Mouse (Mus musculus) midbrain, embryonic 16.5 days (tissue): Measurements from ENCODE around the gene Cntnap5a. TPM values are rescaled to one million over a fixed set of nuclear protein-coding genes. Genes with fewer than 3 reads are reported as not detected.

Experiments
- ATAC-seq: fragments of 200-750 bp; cut with Nextera tagmentation; 2 replicates; pipeline ENCODE4 v1.8.0; 2017; ENCODE audit warnings: moderate TSS enrichment
- H3K27ac ChIP-seq: fragments of 300-500 bp; sonication (generic); 2 replicates; pipeline ENCODE4 v1.5.1; 2014; ENCODE audit warnings: mild to moderate bottlenecking, low read length, mixed read lengths
- H3K27me3 ChIP-seq: fragments of 300-500 bp; sonication (generic); 2 replicates; pipeline ENCODE4 v1.6.1; 2014; ENCODE audit warnings: low read depth, low read length, mixed read lengths; ENCODE audit not compliant: control insufficient read depth, insufficient read depth
- H3K36me3 ChIP-seq: fragments of 300-500 bp; sonication (generic); 2 replicates; pipeline ENCODE4 v1.6.1; 2014; ENCODE audit warnings: mild to moderate bottlenecking, low read length, moderate library complexity, mixed read lengths; ENCODE audit not compliant: control insufficient read depth, insufficient read depth
- H3K4me1 ChIP-seq: fragments of 300-500 bp; sonication (generic); 2 replicates; pipeline ENCODE4 v1.6.1; 2014; ENCODE audit warnings: mild to moderate bottlenecking, low read length, mixed read lengths; ENCODE audit not compliant: control insufficient read depth, insufficient read depth
- H3K4me2 ChIP-seq: fragments of 300-500 bp; sonication (generic); 2 replicates; pipeline ENCODE4 v1.6.1; 2014; ENCODE audit warnings: mild to moderate bottlenecking, low read length, mixed read lengths
- H3K4me3 ChIP-seq: fragments of 300-500 bp; sonication (generic); 2 replicates; pipeline ENCODE4 v1.5.1; 2014; ENCODE audit warnings: low read depth, mild to moderate bottlenecking, low read length, moderate library complexity, mixed read lengths
- H3K9ac ChIP-seq: fragments of 300-500 bp; sonication (generic); 2 replicates; pipeline ENCODE4 v1.6.1; 2014; ENCODE audit warnings: low read depth, low read length, mixed read lengths
- H3K9me3 ChIP-seq: fragments of 300-500 bp; sonication (generic); replicated peaks from 2 replicates; pipeline ENCODE4 v1.6.1; 2014; ENCODE audit warnings: mild to moderate bottlenecking, low read length, mixed read lengths; ENCODE audit not compliant: control insufficient read depth, poor library complexity, severe bottlenecking
- WGBS: fragments of 180-500 bp; shearing (Covaris S2); extraction: QIAGEN DNeasy Blood & Tissue Kit; methylation state at CpG from one replicate; pipeline ENCODE4 v1.1.7; 2014; 5-methylcytosine and 5-hydroxymethylcytosine counted together
- polyA plus RNA-seq: library from polyadenylated mRNA; unstranded; fragments of >200 nt; fragmentation: Nextera tagmentation; extraction: Ambion mirVana; gene quantifications from 2 replicates; pipeline ENCODE4 v1.2.1, GENCODE M21; 2015

Gene Cntnap5a
- polyA plus RNA-seq, 1 experiment from 2014 or later = 2.5 TPM

DNA sequence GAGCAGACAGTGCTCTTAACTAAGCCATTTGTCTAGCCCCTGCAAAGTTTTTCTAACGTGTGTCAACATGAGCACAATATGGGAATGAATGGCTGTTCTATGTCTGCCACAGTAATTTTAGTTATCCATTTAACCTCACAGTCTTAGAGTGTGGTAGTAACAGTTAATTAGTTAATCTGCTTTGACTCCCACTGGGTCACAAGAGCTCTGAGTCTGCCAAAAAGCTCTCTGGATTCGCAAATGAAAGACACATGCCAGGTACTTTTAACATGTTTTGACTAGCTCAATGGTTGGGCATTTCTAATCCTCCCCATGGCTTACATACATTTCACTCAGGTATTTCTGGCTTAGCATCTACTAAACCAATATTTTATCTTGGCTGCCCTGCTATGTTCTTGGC is 163.0 kb downstream of the Cntnap5a start:
- Histone ChIP-seq H3K9me3 (no peaks in the 10 kb centered on the region), H3K36me3 (no peaks in the 10 kb centered on the region), H3K4me1 (no peaks in the 10 kb centered on the region), H3K9ac (no peak overlapping the region), H3K4me2 (no peak overlapping the region), H3K4me3 (no peak overlapping the region), H3K27me3 (no peaks in the 10 kb centered on the region), H3K27ac (no peak overlapping the region)
- WGBS = 31% methylated on average over 2 of the region's 2 CpGs
- no peak for ATAC-seq

- H3K36me3 ChIP-seq = no peaks in the 10 kb centered on the region
- H3K9ac ChIP-seq = no peak overlapping the region
- no peaks in the 10 kb centered on the region for H3K9me3 ChIP-seq
- H3K4me3 ChIP-seq = no peak overlapping the region
- no peaks in the 10 kb centered on the region for H3K4me1 ChIP-seq
- ATAC-seq = no peak
- H3K27me3 ChIP-seq = no peaks in the 10 kb centered on the region
- H3K4me2 ChIP-seq = no peak overlapping the region
- H3K27ac ChIP-seq = no peak overlapping the region
Measured at GRCm38 (mm10) chr1:115852206-115852605, 167.7 kb downstream of the Cntnap5a start.

DNA sequence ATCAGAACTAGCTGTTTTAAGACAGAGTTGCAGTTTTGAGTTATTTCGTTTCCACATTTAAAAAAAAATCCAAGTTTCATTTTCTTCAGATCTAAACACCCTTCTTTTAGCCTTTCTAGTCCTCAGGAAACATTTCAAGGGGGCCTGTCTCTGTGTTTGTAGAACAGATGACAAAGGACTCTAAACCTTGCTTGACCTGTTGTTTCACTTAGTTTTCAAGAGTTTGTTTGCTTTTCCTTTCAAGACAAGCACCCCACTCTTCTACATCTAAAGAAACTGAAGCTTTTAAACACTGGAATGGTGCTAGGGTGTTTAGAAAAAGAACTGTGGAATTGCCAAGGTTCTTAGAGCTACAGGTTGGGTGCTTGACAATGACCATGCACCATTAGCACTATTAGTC is 233.8 kb downstream of the Cntnap5a start:
- no peak overlapping the region for H3K9ac ChIP-seq
- ATAC-seq = no peak
- no peaks in the 10 kb centered on the region for H3K27me3 ChIP-seq
- H3K9me3 ChIP-seq = no peaks in the 10 kb centered on the region; the same call in 1 of the 2 replicates
- no peak overlapping the region for H3K27ac ChIP-seq
- H3K4me1 ChIP-seq = no peaks in the 10 kb centered on the region
- H3K4me2 ChIP-seq = no peak overlapping the region
- 82% methylated on average over 1 of the region's 1 CpGs for WGBS
- H3K4me3 ChIP-seq = no peak overlapping the region
- H3K36me3 ChIP-seq = 0 out of 2 replicates have a peak, but pooled peaks cover 3% of the 10 kb centered on the region

DNA sequence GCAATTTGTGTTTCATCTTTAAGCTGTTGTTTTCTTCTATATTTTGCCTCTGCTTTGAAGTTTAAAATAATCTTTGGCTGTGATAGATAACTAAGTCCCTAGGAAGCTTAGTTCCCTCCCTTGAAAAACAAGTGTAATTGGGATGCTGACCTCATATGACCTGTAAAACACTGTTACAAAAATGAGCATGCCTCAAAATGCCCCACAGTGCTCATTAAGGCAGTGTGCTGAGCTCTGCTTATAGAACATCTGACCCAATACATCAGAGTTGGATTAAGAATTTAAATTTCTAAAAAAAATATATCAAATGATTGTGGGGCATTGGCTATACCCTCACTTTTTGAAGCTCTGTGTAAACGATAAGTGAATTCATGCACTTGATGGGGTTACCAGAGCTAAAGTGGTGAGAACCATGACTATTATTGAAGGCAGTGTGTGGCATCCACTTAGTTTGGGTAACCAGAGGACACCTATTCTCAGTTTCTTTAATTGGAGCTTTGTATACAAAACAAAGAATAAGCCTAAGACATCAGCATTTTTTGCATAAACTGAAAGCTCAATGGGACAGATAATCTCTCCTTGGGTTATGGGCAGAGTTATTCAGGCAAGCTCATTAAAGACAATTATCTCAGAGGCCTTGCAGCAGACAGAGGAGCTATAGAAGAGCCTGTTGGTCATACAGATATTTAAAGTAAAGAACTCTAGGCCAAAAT is 241.6 kb downstream of the Cntnap5a start:
- Histone ChIP-seq H3K4me3 (no peak overlapping the region), H3K9ac (no peak overlapping the region), H3K4me1 (peaks cover 2% of the 10 kb centered on the region; the same call in 1 of the 2 replicates), H3K27ac (no peak overlapping the region), H3K36me3 (no peaks in the 10 kb centered on the region), H3K27me3 (no peaks in the 10 kb centered on the region), H3K4me2 (no peak overlapping the region), H3K9me3 (no peaks in the 10 kb centered on the region)
- peak; percentile 54; the same call in 1 of the 2 replicates for ATAC-seq
- WGBS = 26% methylated on average over 1 of the region's 1 CpGs

GRCm38 (mm10) chr1:115932045-115932444 is 247.5 kb downstream of the Cntnap5a start:
- no peak for ATAC-seq
- 9% methylated on average over 1 of the region's 1 CpGs for WGBS
- no peak overlapping the region for H3K27ac ChIP-seq

GRCm38 (mm10) chr1:115945892-115946291 is 261.3 kb downstream of the Cntnap5a start:
- WGBS = 85% methylated on average over 3 of the region's 3 CpGs
- no peak overlapping the region for H3K4me3 ChIP-seq
- H3K4me1 ChIP-seq = no peaks in the 10 kb centered on the region
- H3K36me3 ChIP-seq = no peaks in the 10 kb centered on the region
- no peak overlapping the region for H3K27ac ChIP-seq
- no peaks in the 10 kb centered on the region for H3K27me3 ChIP-seq
- ATAC-seq = no peak
- H3K9me3 ChIP-seq = no peaks in the 10 kb centered on the region
- H3K4me2 ChIP-seq = no peak overlapping the region
- H3K9ac ChIP-seq = no peak overlapping the region

More at GRCm38 (mm10) chr1:115932045-115932444, 247.5 kb downstream of the Cntnap5a start:
- Histone ChIP-seq H3K4me2 (no peak overlapping the region), H3K9me3 (no peaks in the 10 kb centered on the region), H3K36me3 (no peaks in the 10 kb centered on the region), H3K27me3 (no peaks in the 10 kb centered on the region), H3K4me1 (peaks cover 5% of the 10 kb centered on the region; the same call in 1 of the 2 replicates), H3K4me3 (no peak overlapping the region), H3K9ac (no peak overlapping the region)

- WGBS = 87% methylated on average over 2 of the region's 2 CpGs
- ATAC-seq = no peak
- Histone ChIP-seq H3K27me3 (no peaks in the 10 kb centered on the region), H3K9me3 (no peaks in the 10 kb centered on the region), H3K9ac (no peak overlapping the region), H3K4me1 (no peaks in the 10 kb centered on the region), H3K27ac (no peak overlapping the region), H3K36me3 (no peaks in the 10 kb centered on the region), H3K4me3 (no peak overlapping the region), H3K4me2 (no peak overlapping the region)
Measured at GRCm38 (mm10) chr1:115956528-115956927, 272.0 kb downstream of the Cntnap5a start.

DNA sequence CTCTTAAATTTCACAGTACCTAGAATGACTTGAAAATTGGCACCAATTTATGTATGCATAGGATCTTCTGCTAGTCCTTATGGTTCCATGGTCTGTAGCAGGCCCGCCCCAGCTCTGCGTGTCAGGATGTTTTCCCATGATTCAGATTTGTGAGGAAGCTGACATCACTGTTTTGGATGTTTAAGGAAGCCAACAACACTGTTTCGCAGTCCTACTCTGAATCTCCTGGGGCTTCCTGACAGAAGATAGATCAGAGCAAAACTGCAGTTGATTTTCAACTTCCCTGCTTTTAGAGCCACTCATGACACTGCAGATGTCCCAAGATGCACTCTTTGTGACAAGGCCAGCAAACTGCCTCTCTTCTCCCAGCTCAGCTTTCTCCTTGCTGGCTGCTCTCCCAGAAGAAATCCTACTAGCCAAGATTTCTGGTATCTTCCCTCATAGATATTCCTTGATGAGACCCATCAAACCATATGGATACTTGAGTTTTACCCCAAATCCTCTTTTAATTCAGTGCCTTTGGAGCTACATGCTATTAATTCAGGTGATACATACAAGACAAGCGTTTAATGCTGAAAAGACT is 280.5 kb downstream of the Cntnap5a start:
- Histone ChIP-seq H3K4me2 (no peak overlapping the region), H3K4me3 (no peak overlapping the region), H3K27ac (no peak overlapping the region), H3K9me3 (no peaks in the 10 kb centered on the region), H3K4me1 (no peaks in the 10 kb centered on the region), H3K36me3 (no peaks in the 10 kb centered on the region), H3K9ac (no peak overlapping the region), H3K27me3 (no peaks in the 10 kb centered on the region)
- no peak for ATAC-seq
- WGBS = 89% methylated on average over 4 of the region's 4 CpGs

GRCm38 (mm10) chr1:115990204-115990603 is 305.6 kb downstream of the Cntnap5a start:
- 93% methylated on average over 1 of the region's 1 CpGs for WGBS

More at GRCm38 (mm10) chr1:115990204-115990603, 305.6 kb downstream of the Cntnap5a start:
- ATAC-seq = no peak
- H3K4me1 ChIP-seq = no peaks in the 10 kb centered on the region
- H3K36me3 ChIP-seq = no peaks in the 10 kb centered on the region
- H3K9ac ChIP-seq = no peak overlapping the region
- H3K27ac ChIP-seq = no peak overlapping the region
- H3K27me3 ChIP-seq = no peaks in the 10 kb centered on the region
- H3K9me3 ChIP-seq = no peaks in the 10 kb centered on the region
- no peak overlapping the region for H3K4me2 ChIP-seq
- H3K4me3 ChIP-seq = no peak overlapping the region
